Mouse (Mus musculus) heart, adult 2 months (tissue): ENCODE data around the gene Clec3a.

ENCODE experiments used
- CTCF ChIP-seq: fragments of 200-600 bp; IDR thresholded peaks from 2 replicates; pipeline ENCODE4 v1.8.1; 2022; ENCODE audit warnings: antibody characterized with exemption, mild to moderate bottlenecking, moderate library complexity
- EP300 ChIP-seq: fragments of 200-500 bp; IDR thresholded peaks from 2 replicates; pipeline ENCODE4 v1.6.1; 2011; ENCODE audit warnings: low read depth, low read length, control low read depth; ENCODE audit not compliant: insufficient read depth
- POLR2A ChIP-seq: fragments of 200-500 bp; IDR thresholded peaks from 2 replicates; pipeline ENCODE4 v1.6.1; 2011; ENCODE audit warnings: mild to moderate bottlenecking, low read depth, low read length, control low read depth; ENCODE audit not compliant: insufficient read depth

- no peak for TF ChIP-seq POLR2A
- TF ChIP-seq CTCF = no peak
- TF ChIP-seq EP300 = no peak
Observed at GRCm38 (mm10) chr8:114468526-114469207, 50.8 kb downstream of the Clec3a start.
